Mouse (Mus musculus) intestine, postnatal 0 days (tissue): ENCODE data around the gene D130043K22Rik. TPM values are rescaled to one million over a fixed set of nuclear protein-coding genes. Genes with fewer than 3 reads are reported as not detected.

Experiments
- ATAC-seq: fragments of 200-750 bp; cut with Nextera tagmentation; 2 replicates; pipeline ENCODE4 v1.8.0; 2017; ENCODE audit warnings: mild to moderate bottlenecking, moderate TSS enrichment, moderate library complexity
- H3K27ac ChIP-seq: fragments of 300-500 bp; sonication (generic); 2 replicates; pipeline ENCODE4 v1.5.1; 2014; ENCODE audit warnings: mild to moderate bottlenecking, low read depth, low read length, moderate library complexity
- H3K27me3 ChIP-seq: fragments of 300-500 bp; sonication (generic); replicated peaks from 2 replicates; pipeline ENCODE4 v1.6.1; 2014; ENCODE audit warnings: low read length, mixed read lengths; ENCODE audit not compliant: control insufficient read depth, insufficient read depth
- H3K36me3 ChIP-seq: fragments of 300-500 bp; sonication (generic); 2 replicates; pipeline ENCODE4 v1.6.1; 2014; ENCODE audit warnings: mild to moderate bottlenecking, moderate library complexity; ENCODE audit not compliant: control insufficient read depth, insufficient read depth
- H3K4me1 ChIP-seq: fragments of 300-500 bp; sonication (generic); replicated peaks from 2 replicates; pipeline ENCODE4 v1.6.1; 2014; ENCODE audit warnings: antibody characterized with exemption, low read length, mixed read lengths; ENCODE audit not compliant: control insufficient read depth, insufficient read depth
- H3K4me2 ChIP-seq: fragments of 300-500 bp; sonication (generic); replicated peaks from 2 replicates; pipeline ENCODE4 v1.6.1; 2014; ENCODE audit warnings: low read depth, mild to moderate bottlenecking, moderate library complexity
- H3K4me3 ChIP-seq: fragments of 300-500 bp; sonication (generic); 2 replicates; pipeline ENCODE4 v1.5.1; 2014; ENCODE audit warnings: low read depth, low read length
- H3K9ac ChIP-seq: fragments of 300-500 bp; sonication (generic); 2 replicates; pipeline ENCODE4 v1.6.1; 2014; ENCODE audit warnings: mild to moderate bottlenecking, low read depth, low read length
- H3K9me3 ChIP-seq: fragments of 300-500 bp; sonication (generic); 2 replicates; pipeline ENCODE4 v1.6.1; 2016; ENCODE audit warnings: mixed run types; ENCODE audit not compliant: control insufficient read depth
- CTCF ChIP-seq: sonication (generic); IDR thresholded peaks from 2 replicates; pipeline ENCODE4 v1.5.1; 2016; ENCODE audit warnings: low read depth, mild to moderate bottlenecking, control low read depth, antibody characterized with exemption, moderate library complexity
- WGBS: fragments of 180-500 bp; shearing (Covaris S2); extraction: QIAGEN DNeasy Blood & Tissue Kit; methylation state at CpG from one replicate; pipeline ENCODE4 v1.1.7; 2014; 5-methylcytosine and 5-hydroxymethylcytosine counted together
- polyA plus RNA-seq: library from polyadenylated mRNA; unstranded; fragments of >200 nt; fragmentation: Nextera tagmentation; extraction: Ambion mirVana; gene quantifications from 2 replicates; pipeline ENCODE4 v1.2.1, GENCODE M21; 2015

The D130043K22Rik gene
- polyA plus RNA-seq, 1 experiment from 2014 or later, result 1.5 TPM

DNA sequence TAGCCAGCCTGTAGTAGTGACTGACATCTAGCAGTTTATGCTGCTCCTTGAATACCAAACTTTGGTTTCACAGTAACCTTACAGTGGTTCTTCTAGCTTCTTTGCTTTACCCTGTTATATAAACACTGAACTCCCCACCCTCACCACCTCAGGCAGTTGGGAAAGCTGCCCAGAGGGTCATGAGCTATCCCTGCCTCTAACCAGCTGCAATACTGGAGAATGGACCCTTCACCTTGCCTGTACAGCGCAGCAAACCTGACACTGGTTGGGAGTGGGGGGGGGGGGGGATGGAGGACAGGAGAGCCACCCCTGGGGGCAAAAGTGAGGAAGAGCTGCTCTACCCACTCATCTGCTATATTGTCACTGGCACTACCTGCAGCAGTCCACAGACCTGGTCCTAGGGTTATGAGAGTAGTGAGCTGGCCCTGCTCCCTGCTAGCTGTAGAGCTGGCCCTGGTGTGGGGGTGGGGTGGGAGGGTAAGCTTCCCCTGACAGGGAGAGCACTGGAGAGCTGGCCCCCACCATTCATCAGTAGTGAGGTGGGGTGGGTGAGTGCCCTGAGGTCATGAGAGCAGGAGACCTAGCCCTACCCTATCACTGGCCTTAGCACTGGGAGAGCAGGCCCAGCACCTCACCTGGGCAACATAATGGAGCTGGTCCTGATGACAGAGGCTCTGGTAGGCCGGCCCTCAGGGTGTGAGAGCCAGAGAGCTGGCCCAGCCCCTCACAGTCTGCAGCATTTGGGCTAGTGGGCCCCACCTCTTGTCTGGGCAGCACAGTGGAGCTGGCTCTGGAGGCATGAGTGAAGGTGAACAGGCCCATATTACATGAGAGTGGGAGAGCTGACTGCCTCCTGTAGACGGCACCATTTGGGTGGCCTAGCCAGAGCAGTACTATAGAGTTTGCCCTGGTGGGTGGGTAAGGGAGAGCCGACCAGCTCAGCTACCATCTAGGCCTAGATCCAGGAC is 28.5 kb upstream of the D130043K22Rik start:
- Histone ChIP-seq H3K4me1 (no peaks in the 10 kb centered on the region), H3K4me3 (no peak overlapping the region), H3K9ac (no peak overlapping the region), H3K27me3 (no peaks in the 10 kb centered on the region), H3K9me3 (no peaks in the 10 kb centered on the region), H3K27ac (no peak overlapping the region), H3K36me3 (peaks cover 26% of the 10 kb centered on the region), H3K4me2 (no peak overlapping the region)
- TF ChIP-seq CTCF, result no peak
- ATAC-seq, result peak; percentile 46
- 57% methylated on average over 4 of the region's 4 CpGs for WGBS

- WGBS, result 64% methylated on average over 1 of the region's 1 CpGs
- TF ChIP-seq CTCF, result no peak
Observed at GRCm38 (mm10) chr13:24819931-24820330, 25.0 kb upstream of the D130043K22Rik start.

DNA sequence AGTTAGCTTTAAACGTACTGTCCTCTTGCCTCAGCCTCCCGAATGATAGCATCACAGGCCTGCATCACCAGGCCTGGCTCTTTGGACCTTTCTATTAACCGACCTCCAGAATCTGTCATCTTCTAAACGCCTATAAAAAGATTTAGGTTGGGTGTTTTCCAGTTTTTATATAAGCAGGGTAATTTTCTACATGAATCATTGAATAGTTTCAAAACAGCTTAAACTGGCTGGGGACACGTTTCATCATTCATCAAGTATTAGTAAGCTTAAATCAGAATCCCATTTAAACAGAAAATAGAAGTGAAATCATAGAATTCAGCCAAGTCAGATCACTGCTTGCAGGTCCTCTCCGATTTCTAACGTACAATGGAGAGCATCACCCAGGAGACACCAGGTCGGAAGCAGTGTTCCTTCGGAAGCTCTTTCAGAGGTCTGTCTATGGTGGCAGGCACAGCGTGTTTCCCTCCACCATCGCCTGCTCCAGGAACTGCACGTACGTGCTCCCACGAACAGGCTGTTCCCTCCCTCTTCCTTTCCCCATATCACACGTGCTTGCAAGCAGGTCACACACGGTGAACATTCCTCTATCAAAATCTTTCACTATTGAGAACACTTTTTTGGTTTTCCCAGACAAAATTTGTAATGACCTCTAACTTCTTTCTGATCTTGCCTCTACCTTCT is 22.1 kb upstream of the D130043K22Rik start:
- no peak overlapping the region for H3K4me3 ChIP-seq
- no peak overlapping the region for H3K4me2 ChIP-seq
- no peak overlapping the region for H3K9ac ChIP-seq
- TF ChIP-seq CTCF, result no peak
- H3K4me1 ChIP-seq, result no peaks in the 10 kb centered on the region
- ATAC-seq, result no peak
- 85% methylated on average over 16 of the region's 16 CpGs for WGBS
- no peaks in the 10 kb centered on the region for H3K27me3 ChIP-seq
- no peak overlapping the region for H3K27ac ChIP-seq
- H3K9me3 ChIP-seq, result no peaks in the 10 kb centered on the region
- H3K36me3 ChIP-seq, result peaks cover 7% of the 10 kb centered on the region

More at GRCm38 (mm10) chr13:24819931-24820330, 25.0 kb upstream of the D130043K22Rik start:
- Histone ChIP-seq H3K4me3 (no peak overlapping the region), H3K4me2 (no peak overlapping the region), H3K9me3 (no peaks in the 10 kb centered on the region), H3K4me1 (no peaks in the 10 kb centered on the region), H3K27ac (no peak overlapping the region), H3K36me3 (peaks cover 7% of the 10 kb centered on the region), H3K9ac (no peak overlapping the region), H3K27me3 (no peaks in the 10 kb centered on the region)
- ATAC-seq, result no peak

DNA sequence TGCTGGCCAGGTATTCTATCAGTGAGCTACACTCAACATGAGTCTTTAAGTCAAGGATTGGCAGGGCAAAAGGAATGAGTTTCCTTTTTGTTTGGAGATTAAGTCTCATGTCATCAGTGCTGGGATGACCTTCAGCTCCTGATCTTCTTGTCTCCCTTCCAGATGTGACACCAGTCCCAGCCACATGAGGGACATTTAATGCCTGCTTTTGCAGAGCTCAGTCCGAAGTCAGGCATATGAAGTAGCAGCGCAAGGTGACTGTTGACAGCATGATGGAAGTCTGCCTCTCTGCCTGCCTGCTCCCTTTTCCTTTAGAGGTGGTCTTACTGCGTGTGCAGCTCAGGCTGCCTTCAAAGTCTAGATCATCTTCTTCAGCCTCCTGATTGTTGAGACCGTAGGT is 20.3 kb upstream of the D130043K22Rik start:
- H3K4me2 ChIP-seq, result no peak overlapping the region
- no peak overlapping the region for H3K4me3 ChIP-seq
- TF ChIP-seq CTCF, result no peak
- ATAC-seq, result no peak
- 90% methylated on average over 4 of the region's 4 CpGs for WGBS
- H3K27ac ChIP-seq, result no peak overlapping the region
- H3K4me1 ChIP-seq, result no peaks in the 10 kb centered on the region
- no peak overlapping the region for H3K9ac ChIP-seq
- no peaks in the 10 kb centered on the region for H3K9me3 ChIP-seq
- H3K27me3 ChIP-seq, result no peaks in the 10 kb centered on the region
- peaks cover under 1% of the 10 kb centered on the region for H3K36me3 ChIP-seq

DNA sequence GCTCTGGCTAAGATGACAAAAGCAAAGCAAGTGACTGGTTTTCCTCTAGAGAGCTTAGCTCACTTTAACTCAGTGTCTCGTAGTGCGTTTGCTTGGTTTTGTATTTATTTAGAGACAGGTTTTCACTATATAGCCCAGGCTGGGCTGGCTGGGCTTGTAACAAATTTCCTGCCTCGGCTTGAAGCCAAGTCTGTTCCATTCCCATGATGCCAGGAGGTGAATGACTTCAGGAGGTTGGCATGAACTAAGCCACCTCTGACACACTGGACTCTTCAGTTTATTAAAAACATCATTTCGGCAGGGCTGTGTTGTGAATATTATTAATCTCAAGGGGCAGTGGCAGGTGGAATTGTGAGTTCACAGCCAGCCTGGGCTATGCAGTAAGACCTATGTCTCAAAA is 19.3 kb upstream of the D130043K22Rik start:
- H3K27ac ChIP-seq, result no peak overlapping the region
- H3K4me3 ChIP-seq, result no peak overlapping the region
- ATAC-seq, result no peak
- TF ChIP-seq CTCF, result no peak
- 83% methylated on average over 4 of the region's 4 CpGs for WGBS
- H3K9ac ChIP-seq, result no peak overlapping the region
- no peaks in the 10 kb centered on the region; the same call in 1 of the 2 replicates for H3K36me3 ChIP-seq
- no peaks in the 10 kb centered on the region for H3K4me1 ChIP-seq
- no peak overlapping the region for H3K4me2 ChIP-seq
- no peaks in the 10 kb centered on the region for H3K9me3 ChIP-seq
- H3K27me3 ChIP-seq, result no peaks in the 10 kb centered on the region

DNA sequence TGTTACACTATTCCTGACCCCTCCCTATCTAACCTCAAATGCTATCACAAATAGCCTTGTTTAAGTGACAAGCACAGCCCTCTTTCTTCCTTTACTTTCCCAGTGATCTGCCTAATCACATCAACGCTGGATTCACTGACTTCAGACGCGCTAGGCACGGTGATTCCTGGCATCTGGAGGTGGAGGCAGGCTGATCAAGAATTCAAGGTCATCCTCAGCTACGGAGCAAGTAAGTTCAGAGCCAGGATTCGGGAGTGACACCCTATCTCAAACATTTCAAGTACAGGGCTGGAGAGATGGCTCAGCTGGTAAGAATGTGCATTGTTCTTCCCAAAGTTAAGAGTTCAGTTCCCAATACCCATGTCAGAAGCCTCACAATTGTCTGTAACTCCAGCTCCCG is 18.8 kb upstream of the D130043K22Rik start:
- Histone ChIP-seq H3K4me2 (no peak overlapping the region), H3K27ac (no peak overlapping the region), H3K9ac (no peak overlapping the region), H3K36me3 (no peaks in the 10 kb centered on the region), H3K9me3 (no peaks in the 10 kb centered on the region), H3K27me3 (no peaks in the 10 kb centered on the region), H3K4me3 (no peak overlapping the region), H3K4me1 (no peaks in the 10 kb centered on the region)
- ATAC-seq, result no peak
- 64% methylated on average over 7 of the region's 7 CpGs for WGBS
- TF ChIP-seq CTCF, result no peak
